Mouse (Mus musculus) neural tube, embryonic 15.5 days (tissue): ENCODE measurements around the gene Plaur. TPM values are rescaled to one million over a fixed set of nuclear protein-coding genes. Genes with fewer than 3 reads are reported as not detected.

Experiments
- ATAC-seq: fragments of 200-750 bp; cut with Nextera tagmentation; 2 replicates; pipeline ENCODE4 v1.8.0; 2017; ENCODE audit warnings: mild to moderate bottlenecking, moderate TSS enrichment, moderate library complexity; ENCODE audit not compliant: low FRiP score
- H3K27ac ChIP-seq: fragments of 300-500 bp; sonication (generic); replicated peaks from 2 replicates; pipeline ENCODE4 v1.5.1; 2015; ENCODE audit warnings: mild to moderate bottlenecking, inconsistent platforms
- H3K27me3 ChIP-seq: fragments of 300-500 bp; sonication (generic); replicated peaks from 2 replicates; pipeline ENCODE4 v1.6.1; 2015; ENCODE audit warnings: inconsistent platforms
- H3K36me3 ChIP-seq: fragments of 300-500 bp; sonication (generic); 2 replicates; pipeline ENCODE4 v1.6.1; 2015; ENCODE audit warnings: inconsistent platforms
- H3K4me1 ChIP-seq: fragments of 300-500 bp; sonication (generic); 2 replicates; pipeline ENCODE4 v1.6.1; 2015; ENCODE audit warnings: inconsistent platforms
- H3K4me2 ChIP-seq: fragments of 300-500 bp; sonication (generic); 2 replicates; pipeline ENCODE4 v1.6.1; 2015; ENCODE audit warnings: inconsistent platforms, mild to moderate bottlenecking, moderate library complexity
- H3K4me3 ChIP-seq: fragments of 300-500 bp; sonication (generic); replicated peaks from 2 replicates; pipeline ENCODE4 v1.5.1; 2015; ENCODE audit warnings: mild to moderate bottlenecking, inconsistent platforms
- H3K9ac ChIP-seq: fragments of 300-500 bp; sonication (generic); replicated peaks from 2 replicates; pipeline ENCODE4 v1.6.1; 2015; ENCODE audit warnings: mild to moderate bottlenecking, inconsistent platforms
- H3K9me3 ChIP-seq: fragments of 300-500 bp; sonication (generic); replicated peaks from 2 replicates; pipeline ENCODE4 v1.6.1; 2016; ENCODE audit warnings: inconsistent platforms
- WGBS: fragments of 180-500 bp; shearing (Covaris S2); methylation state at CpG from one replicate; pipeline ENCODE4 v1.1.7; 2015; ENCODE audit warnings: mixed read lengths; 5-methylcytosine and 5-hydroxymethylcytosine counted together
- polyA plus RNA-seq: library from polyadenylated mRNA; unstranded; fragments of >200 nt; fragmentation: Nextera tagmentation; extraction: Ambion mirVana; gene quantifications from 2 replicates; pipeline ENCODE4 v1.2.1, GENCODE M21; 2015

Gene Plaur
- polyA plus RNA-seq, 1 experiment from 2014 or later, result 1.7 TPM

DNA sequence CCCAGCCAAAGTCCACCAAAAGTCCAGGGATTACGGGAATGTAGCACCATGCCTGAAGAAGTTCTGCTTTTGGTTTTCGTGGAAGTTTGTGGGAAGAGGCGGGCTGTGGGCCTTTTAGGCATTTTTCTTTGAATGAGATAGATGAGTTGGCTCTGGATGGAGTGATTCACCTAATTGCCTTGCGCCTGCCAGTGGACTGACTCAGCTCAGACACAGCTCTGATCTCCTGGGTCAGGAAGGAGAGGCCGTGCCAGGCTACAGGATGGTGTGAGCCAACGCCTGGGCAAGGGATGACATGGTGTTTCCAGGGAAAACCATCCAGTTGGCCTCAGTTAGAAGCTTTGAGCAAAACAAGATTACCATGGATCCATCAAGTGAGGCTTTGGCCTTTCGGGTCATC, 8.1 kb downstream of the Plaur start:
- H3K9me3 ChIP-seq, result no peaks in the 10 kb centered on the region
- H3K27ac ChIP-seq, result no peak overlapping the region
- no peak overlapping the region for H3K9ac ChIP-seq
- H3K4me3 ChIP-seq, result no peak overlapping the region
- 97% methylated on average over 7 of the region's 7 CpGs for WGBS
- H3K36me3 ChIP-seq, result no peaks in the 10 kb centered on the region
- H3K4me2 ChIP-seq, result no peak overlapping the region
- no peak for ATAC-seq
- no peaks in the 10 kb centered on the region for H3K27me3 ChIP-seq
- H3K4me1 ChIP-seq, result 0 out of 2 replicates have a peak, but pooled peaks cover 9% of the 10 kb centered on the region

DNA sequence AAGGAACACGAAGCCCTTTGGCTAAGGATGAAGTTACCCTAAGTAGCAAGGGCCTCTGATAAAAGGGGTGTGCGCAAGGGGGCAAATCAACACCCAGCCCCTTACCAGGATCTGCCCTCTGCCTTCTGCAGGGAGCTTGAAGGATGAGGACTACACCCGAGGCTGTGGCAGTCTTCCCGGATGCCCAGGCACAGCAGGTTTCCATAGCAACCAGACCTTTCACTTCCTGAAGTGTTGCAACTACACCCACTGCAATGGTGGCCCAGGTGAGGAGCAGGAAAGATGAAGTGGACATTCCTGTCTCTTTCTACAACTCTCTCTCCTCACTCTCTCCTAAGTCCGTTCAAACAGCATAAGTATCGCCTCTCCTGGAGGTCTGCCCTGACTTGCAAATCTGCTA, 10.2 kb downstream of the Plaur start:
- Histone ChIP-seq H3K9me3 (no peaks in the 10 kb centered on the region), H3K4me2 (no peak overlapping the region), H3K4me1 (0 out of 2 replicates have a peak, but pooled peaks cover 12% of the 10 kb centered on the region), H3K36me3 (no peaks in the 10 kb centered on the region), H3K9ac (no peak overlapping the region), H3K27ac (no peak overlapping the region), H3K27me3 (no peaks in the 10 kb centered on the region), H3K4me3 (no peak overlapping the region)
- 75% methylated on average over 6 of the region's 6 CpGs for WGBS
- no peak for ATAC-seq

DNA sequence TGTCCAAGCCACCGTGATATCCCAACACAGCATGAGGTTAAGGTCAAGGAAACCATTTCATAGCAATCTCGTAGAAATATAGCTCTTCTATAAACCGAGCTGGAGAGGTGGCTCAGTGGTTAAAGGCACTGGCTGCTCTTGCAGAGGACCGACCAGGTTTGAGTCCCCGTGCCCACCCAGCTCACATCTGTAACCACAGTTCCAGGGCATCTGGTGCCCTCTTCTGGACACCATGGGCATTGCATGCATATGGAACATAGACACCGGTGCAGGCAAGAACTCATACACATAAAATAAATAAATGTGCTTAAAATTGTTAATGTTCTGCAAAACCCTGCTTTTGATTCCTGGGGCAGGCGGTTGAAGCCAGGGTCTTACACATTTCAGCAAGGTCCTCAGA, 10.7 kb downstream of the Plaur start:
- WGBS, result 76% methylated on average over 7 of the region's 7 CpGs
- Histone ChIP-seq H3K36me3 (no peaks in the 10 kb centered on the region), H3K4me1 (0 out of 2 replicates have a peak, but pooled peaks cover 12% of the 10 kb centered on the region), H3K27ac (no peak overlapping the region), H3K9me3 (no peaks in the 10 kb centered on the region), H3K9ac (no peak overlapping the region), H3K27me3 (no peaks in the 10 kb centered on the region), H3K4me2 (no peak overlapping the region), H3K4me3 (no peak overlapping the region)
- no peak for ATAC-seq

DNA sequence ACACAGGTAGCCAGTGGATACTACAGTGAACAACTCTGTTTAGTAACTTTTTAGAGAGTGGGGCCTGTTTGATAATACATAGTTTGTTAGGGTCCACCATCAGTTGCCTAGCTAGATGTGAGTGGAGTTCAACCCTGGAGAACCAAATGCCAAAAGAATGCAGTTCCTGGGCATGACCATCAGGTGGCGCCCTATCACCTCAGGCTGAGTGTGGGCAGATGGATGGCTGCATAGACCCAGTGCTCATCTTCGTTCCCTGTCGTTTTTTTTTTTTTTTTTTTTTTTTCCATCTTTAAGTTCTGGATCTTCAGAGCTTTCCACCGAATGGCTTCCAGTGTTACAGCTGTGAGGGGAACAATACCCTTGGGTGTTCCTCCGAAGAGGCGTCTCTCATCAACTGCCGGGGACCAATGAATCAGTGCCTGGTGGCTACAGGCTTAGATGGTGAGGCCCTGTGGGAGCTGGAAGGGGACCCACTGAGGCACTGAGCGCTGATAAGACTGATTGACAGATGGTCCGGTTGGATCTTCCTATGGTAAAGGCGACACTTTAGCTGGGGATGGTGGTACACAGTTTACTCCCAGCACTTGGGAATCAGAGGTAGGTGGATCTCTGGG, 11.7 kb downstream of the Plaur start:
- H3K36me3 ChIP-seq, result no peaks in the 10 kb centered on the region
- H3K4me2 ChIP-seq, result no peak overlapping the region
- H3K27me3 ChIP-seq, result no peaks in the 10 kb centered on the region
- H3K9ac ChIP-seq, result no peak overlapping the region
- no peak overlapping the region for H3K27ac ChIP-seq
- no peak overlapping the region for H3K4me3 ChIP-seq
- H3K9me3 ChIP-seq, result no peaks in the 10 kb centered on the region
- ATAC-seq, result 0 out of 2 replicates have a peak, but pooled peaks have one; percentile 20
- H3K4me1 ChIP-seq, result 0 out of 2 replicates have a peak, but pooled peaks cover 12% of the 10 kb centered on the region
- 41% methylated on average over 10 of the region's 10 CpGs for WGBS

DNA sequence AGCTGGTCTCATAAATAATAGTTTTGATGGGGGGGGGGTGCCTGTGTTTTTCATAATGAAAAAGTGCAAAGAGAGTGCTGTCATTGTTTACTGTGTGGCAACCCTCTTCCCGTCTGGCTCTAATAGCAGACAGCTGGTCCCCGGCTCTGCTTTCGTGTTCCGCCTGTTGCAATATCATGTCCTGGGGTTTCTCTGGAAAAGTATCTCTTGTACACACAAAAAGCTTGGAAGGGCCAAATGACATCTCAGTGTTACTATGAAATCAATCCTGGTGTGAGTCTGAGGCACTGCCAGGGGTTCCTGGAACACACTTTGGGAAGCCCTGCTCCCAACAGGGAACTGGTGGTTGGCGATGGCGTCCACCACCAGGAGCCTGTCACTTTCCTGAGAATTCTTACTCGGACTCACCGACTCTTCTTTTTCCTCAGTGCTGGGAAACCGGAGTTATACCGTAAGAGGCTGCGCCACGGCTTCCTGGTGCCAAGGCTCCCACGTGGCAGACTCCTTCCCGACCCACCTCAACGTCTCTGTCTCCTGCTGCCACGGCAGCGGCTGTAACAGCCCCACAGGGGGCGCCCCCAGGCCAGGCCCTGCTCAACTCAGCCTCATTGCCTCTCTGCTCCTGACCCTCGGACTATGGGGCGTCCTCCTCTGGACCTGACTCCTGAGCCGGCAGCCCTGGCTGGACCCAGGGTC, 12.7 kb downstream of the Plaur start:
- WGBS, result 30% methylated on average over 21 of the region's 21 CpGs
- no peaks in the 10 kb centered on the region for H3K36me3 ChIP-seq
- H3K9ac ChIP-seq, result no peak overlapping the region
- H3K9me3 ChIP-seq, result no peaks in the 10 kb centered on the region
- peaks cover 16% of the 10 kb centered on the region for H3K4me1 ChIP-seq
- H3K4me3 ChIP-seq, result no peak overlapping the region
- ATAC-seq, result no peak
- H3K27ac ChIP-seq, result no peak overlapping the region
- H3K4me2 ChIP-seq, result peak overlapping the region; percentile 4; the same call in 1 of the 2 replicates
- no peaks in the 10 kb centered on the region for H3K27me3 ChIP-seq

DNA sequence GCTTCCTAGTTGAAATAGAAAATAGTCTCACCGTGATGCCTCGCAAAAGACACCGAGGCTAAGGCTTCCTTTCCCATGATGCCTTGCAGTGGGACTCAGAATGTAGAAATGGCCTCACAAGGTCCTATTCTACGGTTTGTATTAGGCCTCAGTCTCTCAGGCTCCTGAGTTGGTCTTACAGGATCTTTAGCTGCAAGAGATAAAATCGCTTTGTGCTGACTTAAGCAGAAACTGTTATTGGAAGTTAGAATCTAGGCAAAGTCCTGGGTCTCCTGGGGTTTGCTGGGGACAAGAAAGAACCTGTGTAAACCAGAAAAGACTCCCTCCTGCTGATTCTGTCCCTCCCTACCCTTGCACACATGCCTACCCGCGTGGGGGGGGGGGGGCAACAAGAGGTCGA, 14.1 kb downstream of the Plaur start:
- Histone ChIP-seq H3K4me1 (peaks cover 30% of the 10 kb centered on the region), H3K27me3 (no peaks in the 10 kb centered on the region), H3K4me2 (no peak overlapping the region), H3K27ac (no peak overlapping the region), H3K9ac (no peak overlapping the region), H3K36me3 (no peaks in the 10 kb centered on the region), H3K4me3 (no peak overlapping the region), H3K9me3 (no peaks in the 10 kb centered on the region)
- 80% methylated on average over 8 of the region's 8 CpGs for WGBS
- no peak for ATAC-seq

DNA sequence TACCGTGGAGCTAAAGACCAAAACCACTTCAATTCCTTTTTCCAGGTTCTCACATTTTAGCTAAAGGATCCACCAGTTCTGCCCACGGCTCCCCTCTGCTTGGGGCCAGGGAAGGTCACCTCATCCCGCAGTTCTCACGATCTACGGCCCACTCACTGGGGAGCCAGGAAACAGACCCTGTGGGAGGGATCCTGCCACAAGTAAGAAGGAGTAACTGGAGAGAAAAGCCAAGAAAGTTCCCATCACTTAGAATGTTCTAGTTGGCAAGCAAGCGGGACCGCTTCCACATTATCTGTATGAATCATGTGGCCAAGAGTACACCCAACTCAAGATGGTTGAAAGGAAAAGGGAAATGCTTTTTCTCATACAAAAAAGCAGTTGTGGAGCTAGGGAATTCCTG, 14.6 kb downstream of the Plaur start:
- H3K4me3 ChIP-seq, result no peak overlapping the region
- H3K27ac ChIP-seq, result no peak overlapping the region
- H3K4me1 ChIP-seq, result peaks cover 32% of the 10 kb centered on the region
- H3K9ac ChIP-seq, result no peak overlapping the region
- no peak for ATAC-seq
- no peak overlapping the region for H3K4me2 ChIP-seq
- H3K9me3 ChIP-seq, result no peaks in the 10 kb centered on the region
- no peaks in the 10 kb centered on the region for H3K36me3 ChIP-seq
- H3K27me3 ChIP-seq, result no peaks in the 10 kb centered on the region
- 86% methylated on average over 7 of the region's 7 CpGs for WGBS

DNA sequence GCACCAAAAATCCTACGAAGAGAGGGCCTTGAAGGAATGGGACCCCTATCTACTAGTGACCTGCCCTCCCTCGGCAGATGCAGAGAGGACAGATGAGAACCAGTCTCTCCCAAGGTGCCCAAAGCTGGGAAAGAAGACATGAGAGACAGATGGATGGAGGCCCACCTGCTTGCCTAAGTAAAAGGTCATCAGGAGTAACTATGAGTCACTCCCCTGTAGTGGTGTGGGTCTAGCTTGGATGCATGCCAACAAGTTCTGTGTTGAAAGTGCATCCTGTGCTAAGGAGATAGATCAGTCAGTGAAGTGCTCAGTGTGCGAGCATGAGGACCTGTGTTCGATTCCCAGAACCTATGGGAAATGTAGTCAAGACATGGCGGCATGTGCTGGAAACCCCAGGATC, 16.6 kb downstream of the Plaur start:
- Histone ChIP-seq H3K27ac (no peak overlapping the region), H3K4me3 (no peak overlapping the region), H3K4me2 (no peak overlapping the region), H3K36me3 (no peaks in the 10 kb centered on the region), H3K9me3 (no peaks in the 10 kb centered on the region), H3K27me3 (no peaks in the 10 kb centered on the region), H3K9ac (no peak overlapping the region), H3K4me1 (peaks cover 45% of the 10 kb centered on the region)
- WGBS, result 93% methylated on average over 5 of the region's 5 CpGs
- ATAC-seq, result no peak

DNA sequence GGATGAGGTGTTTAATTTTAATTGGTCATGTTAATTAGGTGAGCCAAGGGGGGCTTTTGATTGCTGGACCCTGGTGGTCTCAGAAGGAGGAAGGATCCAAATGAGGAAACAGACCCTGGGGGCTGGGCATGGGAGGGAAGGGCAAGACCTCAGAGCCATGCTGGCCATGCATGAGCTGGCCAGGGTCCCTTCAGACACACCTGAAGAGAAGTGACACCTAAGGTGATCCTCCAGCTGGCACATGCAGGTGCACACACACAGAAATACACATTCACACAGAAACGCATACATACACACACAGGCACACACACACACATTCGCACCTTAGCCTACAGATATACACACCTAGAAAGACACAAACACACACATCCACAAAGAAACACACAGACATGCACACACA, 17.4 kb downstream of the Plaur start:
- Histone ChIP-seq H3K4me2 (peak overlapping the region; percentile 77), H3K9ac (no peak overlapping the region), H3K27ac (no peak overlapping the region), H3K4me3 (peak overlapping the region; percentile 67; the same call in 1 of the 2 replicates), H3K27me3 (no peaks in the 10 kb centered on the region), H3K9me3 (no peaks in the 10 kb centered on the region), H3K4me1 (peaks cover 47% of the 10 kb centered on the region), H3K36me3 (no peaks in the 10 kb centered on the region)
- no peak for ATAC-seq
- 88% methylated on average over 2 of the region's 2 CpGs for WGBS

DNA sequence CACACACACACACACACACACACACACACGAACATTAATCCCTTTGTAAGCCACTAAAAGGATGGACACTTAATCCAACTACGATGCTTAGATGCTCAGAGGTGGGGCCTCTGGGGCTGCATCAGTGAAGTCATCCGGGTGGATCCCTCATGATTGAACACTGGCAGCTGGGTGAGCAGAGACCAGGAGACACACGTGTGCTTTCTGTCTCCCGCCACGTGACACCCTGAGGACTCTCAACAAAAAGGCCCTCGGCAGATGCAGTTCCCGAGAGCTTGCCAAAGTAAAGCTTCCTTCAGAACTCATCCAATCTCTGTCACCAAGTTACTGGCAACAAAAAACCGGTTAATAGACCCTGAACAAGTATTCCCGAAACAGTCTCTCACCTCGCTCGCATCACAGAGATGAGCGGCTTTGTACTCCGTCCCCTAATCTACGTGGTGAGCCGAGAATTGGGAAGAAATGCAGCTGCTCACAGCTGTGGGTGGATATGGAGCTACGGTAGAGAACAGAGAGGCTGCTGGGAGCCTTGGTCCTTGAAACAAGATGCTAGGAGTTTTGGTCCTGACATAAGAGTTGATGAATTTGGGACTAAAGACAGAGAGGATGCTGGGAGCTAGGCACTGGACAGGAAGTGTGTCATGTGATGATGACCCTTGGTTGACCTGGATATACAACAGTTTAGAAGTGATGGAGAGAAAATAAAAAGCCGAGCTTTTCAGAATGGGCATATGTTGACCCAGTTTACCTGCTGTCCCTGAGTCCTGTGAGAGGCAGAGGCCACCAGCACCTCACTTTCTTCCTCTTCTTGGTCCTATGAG, 18.0 kb downstream of the Plaur start:
- H3K27me3 ChIP-seq, result no peaks in the 10 kb centered on the region
- ATAC-seq, result no peak
- peak overlapping the region; percentile 77 for H3K4me2 ChIP-seq
- no peaks in the 10 kb centered on the region for H3K9me3 ChIP-seq
- no peaks in the 10 kb centered on the region for H3K36me3 ChIP-seq
- peak overlapping the region; percentile 23; the same call in 1 of the 2 replicates for H3K27ac ChIP-seq
- H3K4me1 ChIP-seq, result peaks cover 50% of the 10 kb centered on the region
- 43% methylated on average over 18 of the region's 18 CpGs for WGBS
- H3K9ac ChIP-seq, result peak overlapping the region; percentile 81
- peak overlapping the region; percentile 67 for H3K4me3 ChIP-seq

DNA sequence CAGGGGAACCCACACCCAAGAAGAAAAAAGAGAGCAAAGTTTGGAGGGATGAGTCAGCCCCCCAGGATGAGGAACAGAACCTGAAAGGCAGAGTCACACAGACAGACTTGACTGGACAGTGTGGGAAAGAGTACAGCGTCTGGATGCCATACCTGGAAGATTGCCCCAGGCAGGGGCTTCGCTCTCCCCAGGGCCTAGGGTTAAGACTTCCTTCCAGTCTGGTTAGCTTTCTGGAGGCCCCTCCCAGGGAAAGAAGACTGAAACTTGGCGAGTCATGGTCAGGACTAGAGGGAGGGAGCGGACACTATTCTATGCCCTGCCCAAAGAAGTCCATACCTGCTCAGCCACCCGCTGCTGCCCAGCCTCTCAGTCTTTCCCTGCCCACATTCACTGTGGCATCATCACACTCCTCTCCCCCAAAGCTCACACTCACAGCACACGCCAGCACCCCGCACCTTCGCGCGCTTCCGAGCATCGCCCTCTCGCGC, 18.7 kb downstream of the Plaur start:
- no peaks in the 10 kb centered on the region for H3K36me3 ChIP-seq
- H3K4me1 ChIP-seq, result peaks cover 57% of the 10 kb centered on the region
- H3K9ac ChIP-seq, result peak overlapping the region; percentile 81
- WGBS, result 10% methylated on average over 14 of the region's 14 CpGs
- no peaks in the 10 kb centered on the region for H3K9me3 ChIP-seq
- peak overlapping the region; percentile 89 for H3K27ac ChIP-seq
- no peak; the same call in 1 of the 2 replicates for ATAC-seq
- peak overlapping the region; percentile 77 for H3K4me2 ChIP-seq
- H3K27me3 ChIP-seq, result no peaks in the 10 kb centered on the region
- peak overlapping the region; percentile 67 for H3K4me3 ChIP-seq
